Mouse (Mus musculus) MEL (cell line): ENCODE results near the gene Flnc. TPM values are rescaled to one million over a fixed set of nuclear protein-coding genes. Genes with fewer than 3 reads are reported as not detected.

Source experiments
- DNase-seq: peaks from one replicate; pipeline ENCODE4 v3.0.0; 2011; ENCODE audit warnings: low read depth, low spot score
- H3K27ac ChIP-seq: 2 replicates; pipeline ENCODE4 v1.5.1; 2012; ENCODE audit warnings: low read depth, mild to moderate bottlenecking, control low read depth, low read length, moderate library complexity; ENCODE audit not compliant: control insufficient read depth
- H3K27me3 ChIP-seq, 2 experiments: fragments of 150-350 bp in 1 of 2; sonication (generic) in 1 of 2; 2 replicates each; pipeline ENCODE4 v1.6.1; 2012; ENCODE audit warnings: low read length in 2 of 2, mild to moderate bottlenecking in 2 of 2, improper control_type of control experiment in 1 of 2, moderate library complexity in 1 of 2; ENCODE audit not compliant: insufficient read depth in 2 of 2, control insufficient read depth in 1 of 2
- H3K36me3 ChIP-seq, 2 experiments: 2 replicates each; pipeline ENCODE4 v1.6.1; 2012 to 2014; ENCODE audit warnings: low read length in 2 of 2, improper control_type of control experiment in 1 of 2, inconsistent platforms in 1 of 2, mild to moderate bottlenecking in 1 of 2; ENCODE audit not compliant: insufficient read depth in 2 of 2, control insufficient read depth in 1 of 2
- H3K4me1 ChIP-seq, 2 experiments: fragments of 150-350 bp in 1 of 2; sonication (generic) in 1 of 2; 2 replicates each; pipeline ENCODE4 v1.6.1; 2012; ENCODE audit warnings: low read length in 2 of 2, improper control_type of control experiment in 1 of 2, mild to moderate bottlenecking in 1 of 2; ENCODE audit not compliant: insufficient read depth in 2 of 2, control insufficient read depth in 1 of 2
- H3K4me3 ChIP-seq, 2 experiments: fragments of 150-350 bp in 1 of 2; sonication (generic) in 1 of 2; 2 replicates each; pipeline ENCODE4 v1.5.1; 2012; ENCODE audit warnings: low read depth in 2 of 2, low read length in 2 of 2, mild to moderate bottlenecking in 2 of 2, moderate library complexity in 2 of 2, control low read depth in 1 of 2, improper control_type of control experiment in 1 of 2; ENCODE audit not compliant: control insufficient read depth in 1 of 2, insufficient read depth in 1 of 2
- H3K79me2 ChIP-seq: 2 replicates; pipeline ENCODE4 v1.6.1; 2012; ENCODE audit warnings: mild to moderate bottlenecking, low read length, moderate library complexity; ENCODE audit not compliant: control insufficient read depth, poor library complexity, insufficient read depth
- H3K9ac ChIP-seq: 2 replicates; pipeline ENCODE4 v1.6.1; 2012; ENCODE audit warnings: low read depth, mild to moderate bottlenecking, control low read depth, low read length, moderate library complexity; ENCODE audit not compliant: control insufficient read depth, poor library complexity, severe bottlenecking
- H3K9me3 ChIP-seq: fragments of 150-350 bp; sonication (generic); replicated peaks from 2 replicates; pipeline ENCODE4 v1.6.1; 2012; ENCODE audit warnings: mild to moderate bottlenecking, low read length, improper control_type of control experiment, moderate library complexity; ENCODE audit not compliant: insufficient read depth
- CHD2 ChIP-seq: IDR thresholded peaks from 2 replicates; pipeline ENCODE4 v1.6.1; 2011; ENCODE audit warnings: low read length, improper control_type of control experiment
- E2F4 ChIP-seq: IDR thresholded peaks from 2 replicates; pipeline ENCODE4 v1.6.1; 2011; ENCODE audit warnings: low read depth, low read length, improper control_type of control experiment, borderline replicate concordance
- EP300 ChIP-seq, 2 experiments: IDR thresholded peaks; 2 replicates each; pipeline ENCODE4 v1.6.1; 2011; ENCODE audit warnings: improper control_type of control experiment in 2 of 2, low read length in 2 of 2, low read depth in 1 of 2, mild to moderate bottlenecking in 1 of 2
- HCFC1 ChIP-seq: IDR thresholded peaks from 2 replicates; pipeline ENCODE4 v1.6.1; 2012; ENCODE audit warnings: low read depth, mild to moderate bottlenecking, inconsistent platforms, low read length, improper control_type of control experiment, moderate library complexity
- MAFK ChIP-seq: IDR thresholded peaks from 2 replicates; pipeline ENCODE4 v1.6.1; 2011; ENCODE audit warnings: low read depth, mild to moderate bottlenecking, low read length, improper control_type of control experiment, borderline replicate concordance
- MAX ChIP-seq: IDR thresholded peaks from 2 replicates; pipeline ENCODE4 v1.6.1; 2011; ENCODE audit warnings: low read length, improper control_type of control experiment
- MAZ ChIP-seq: IDR thresholded peaks from 2 replicates; pipeline ENCODE4 v1.6.1; 2012; ENCODE audit warnings: low read depth, mild to moderate bottlenecking, inconsistent platforms, low read length, improper control_type of control experiment
- MEF2A ChIP-seq: IDR thresholded peaks from 2 replicates; pipeline ENCODE4 v1.6.1; 2014; ENCODE audit warnings: low read depth, mild to moderate bottlenecking, inconsistent platforms, low read length, improper control_type of control experiment; ENCODE audit not compliant: poor library complexity, insufficient replicate concordance, severe bottlenecking; ENCODE audit errors: extremely low read depth
- MXI1 ChIP-seq: IDR thresholded peaks from 2 replicates; pipeline ENCODE4 v1.6.1; 2011; ENCODE audit warnings: mild to moderate bottlenecking, low read depth, low read length, improper control_type of control experiment
- MYC ChIP-seq: IDR thresholded peaks from 2 replicates; pipeline ENCODE4 v1.6.1; 2011; ENCODE audit warnings: low read depth, mild to moderate bottlenecking, low read length, improper control_type of control experiment, moderate library complexity
- NELFE ChIP-seq: IDR thresholded peaks from 2 replicates; pipeline ENCODE4 v1.6.1; 2011; ENCODE audit warnings: low read depth, low read length, improper control_type of control experiment
- POLR2A ChIP-seq, 2 experiments: IDR thresholded peaks; 2 replicates each; pipeline ENCODE4 v1.6.1; 2011 to 2012; ENCODE audit warnings: low read length in 2 of 2, mild to moderate bottlenecking in 2 of 2, control low read depth in 1 of 2, improper control_type of control experiment in 1 of 2, low read depth in 1 of 2, moderate library complexity in 1 of 2; ENCODE audit not compliant: control insufficient read depth in 1 of 2, insufficient read depth in 1 of 2, poor library complexity in 1 of 2
- RAD21 ChIP-seq: IDR thresholded peaks from 2 replicates; pipeline ENCODE4 v1.6.1; 2011; ENCODE audit warnings: mild to moderate bottlenecking, low read depth, low read length, improper control_type of control experiment
- SIN3A ChIP-seq: IDR thresholded peaks from 2 replicates; pipeline ENCODE4 v1.6.1; 2012; ENCODE audit warnings: low read length, improper control_type of control experiment, inconsistent platforms
- TBP ChIP-seq: IDR thresholded peaks from 2 replicates; pipeline ENCODE4 v1.8.0; 2011; ENCODE audit warnings: low read depth, low read length, improper control_type of control experiment
- TCF12 ChIP-seq: IDR thresholded peaks from 2 replicates; pipeline ENCODE4 v1.6.1; 2014; ENCODE audit warnings: low read depth, mild to moderate bottlenecking, inconsistent platforms, low read length, improper control_type of control experiment, moderate library complexity
- UBTF ChIP-seq: IDR thresholded peaks from 2 replicates; pipeline ENCODE4 v1.6.1; 2012; ENCODE audit warnings: low read depth, mild to moderate bottlenecking, inconsistent platforms, low read length, improper control_type of control experiment, moderate library complexity, borderline replicate concordance; ENCODE audit not compliant: insufficient read depth
- ZC3H11A ChIP-seq: IDR thresholded peaks from 2 replicates; pipeline ENCODE4 v1.6.1; 2012; ENCODE audit warnings: low read depth, mild to moderate bottlenecking, inconsistent platforms, low read length, improper control_type of control experiment
- ZMIZ1 ChIP-seq: IDR thresholded peaks from 2 replicates; pipeline ENCODE4 v1.6.1; 2012; ENCODE audit warnings: low read depth, mild to moderate bottlenecking, inconsistent platforms, low read length, improper control_type of control experiment, moderate library complexity
- ZNF384 ChIP-seq: IDR thresholded peaks from 2 replicates; pipeline ENCODE4 v1.6.1; 2012; ENCODE audit warnings: low read depth, mild to moderate bottlenecking, inconsistent platforms, low read length, improper control_type of control experiment
- polyA plus RNA-seq, 2 experiments: library from polyadenylated mRNA; stranded (reverse) in 1 of 2; unstranded in 1 of 2; fragments of >175 nt in 1 of 2; fragments of >200 nt in 1 of 2; gene quantifications; 2 replicates each; pipeline versions ENCODE4 v1.2.1 to v1.2.4; 2012; ENCODE audit warnings: low replicate concordance in 2 of 2, low read depth in 1 of 2; ENCODE audit not compliant: insufficient read length in 2 of 2, insufficient read depth in 1 of 2, missing spikeins in 1 of 2
- total RNA-seq: library from RNA; depleted of rRNA; stranded (reverse); fragments of 300-350 nt; gene quantifications from 2 replicates; pipeline ENCODE4 v1.2.3, GENCODE M21; 2012

The Flnc gene
- total and polyA plus RNA-seq, 3 experiments = 0.27 to 0.31 TPM; not detected in 1

DNA sequence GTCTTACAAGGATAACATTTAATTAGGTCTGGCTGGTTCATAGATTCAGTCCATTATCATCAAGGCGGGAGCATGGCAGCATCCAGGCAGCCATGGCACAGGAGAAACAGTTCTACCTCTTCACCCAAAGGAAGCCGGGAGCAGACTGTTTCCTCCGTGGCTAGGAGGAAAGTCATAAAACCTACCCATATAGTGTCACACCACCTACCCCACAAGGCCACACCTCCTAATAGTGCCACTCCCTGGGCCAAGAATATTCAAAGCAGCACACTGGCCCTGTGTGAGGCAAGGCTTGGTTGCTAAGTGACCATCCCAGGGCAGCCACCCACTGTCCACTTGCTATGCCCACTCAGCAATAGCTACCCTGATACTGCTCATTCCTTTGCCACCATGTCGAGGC, 38.1 kb downstream of the Flnc start, which contains the start of gene Atp6v1fnb:
Gene Atp6v1fnb, plus strand, starts transcription at position 301 of the 400 bp plus-strand sequence.
- Histone ChIP-seq H3K9ac (no peak within 1 kb of the TSS), H3K4me1 (peaks cover 4 to 17% of the 10 kb centered on the region in 2 experiments; a peak in 3 of 4 replicates), H3K79me2 (peaks cover 14% of the 10 kb centered on the region), H3K9me3 (no peaks in the 10 kb centered on the region), H3K27me3 (no peaks in the 10 kb centered on the region), H3K27ac (no peak within 1 kb of the TSS), H3K36me3 (peaks cover 3 to 16% of the 10 kb centered on the region in 2 experiments; a peak in 3 of 4 replicates), H3K4me3 (no peak within 1 kb of the TSS)
- no peak for TF ChIP-seq MAX
- TF ChIP-seq CHD2 = no peak
- TF ChIP-seq MEF2A = no peak
- TF ChIP-seq POLR2A (IDR thresholded peaks at IDR 0.05; ENCODE audit: control insufficient read depth in 1 of 2, insufficient read depth in 1 of 2, low read depth in 1 of 2, low read length in 2 of 2, poor library complexity in 1 of 2) = no peak
- no peak for TF ChIP-seq EP300 (IDR thresholded peaks at IDR 0.05; ENCODE audit: low read depth in 1 of 2, low read length in 2 of 2)
- TF ChIP-seq MAFK = no peak
- DNase-seq = no peak

DNA sequence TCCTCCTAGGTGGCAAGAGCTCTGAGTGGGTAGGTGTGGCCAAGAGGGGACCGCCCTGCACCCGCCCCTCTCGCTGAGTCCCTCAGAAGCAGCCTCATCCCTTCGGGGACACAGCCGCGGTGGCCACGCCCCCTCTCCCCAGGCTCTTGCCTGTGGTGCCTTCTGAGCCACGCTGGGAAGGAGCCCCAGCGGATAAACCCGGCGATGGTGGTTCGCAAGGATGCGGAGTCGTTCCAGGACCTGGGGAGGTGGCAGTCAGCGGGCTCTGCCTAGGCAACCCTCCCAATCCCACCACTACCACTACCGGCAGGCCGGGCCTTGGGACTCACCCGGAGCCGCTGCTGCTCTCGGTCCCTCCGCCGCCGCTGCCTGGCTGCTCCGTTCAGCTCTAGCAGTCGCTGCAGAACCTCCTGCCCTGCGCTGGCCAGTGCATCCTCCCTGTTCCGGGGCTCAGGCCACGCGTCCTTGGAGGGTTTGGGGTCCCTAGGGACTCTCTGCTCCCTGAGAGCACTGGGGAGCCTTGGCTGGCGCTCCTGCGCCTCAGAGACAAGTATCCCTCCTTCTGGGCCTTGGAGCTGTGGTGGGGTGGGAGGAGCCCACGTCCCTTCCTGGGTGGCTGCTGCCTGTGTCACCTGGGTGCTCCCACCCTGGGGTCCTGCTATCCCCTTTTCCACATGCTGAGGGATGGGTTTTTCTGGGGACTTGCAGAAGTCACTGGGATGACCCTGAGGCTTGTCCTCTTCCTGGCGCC, 41.1 kb downstream of the Flnc start:
- no peak overlapping the region for H3K27ac ChIP-seq
- H3K79me2 ChIP-seq = peaks cover under 1% of the 10 kb centered on the region; the same call in 1 of the 2 replicates
- DNase-seq = peak; percentile 96
- peak; percentile 69 for TF ChIP-seq SIN3A
- 0 out of 2 replicates have a peak, but pooled peaks have one; percentile 1 for TF ChIP-seq RAD21
- TF ChIP-seq MAZ = 0 out of 2 replicates have a peak, but pooled peaks have one; percentile 26
- peak; percentile 69 to 72; a peak in 3 of 4 replicates for TF ChIP-seq POLR2A (IDR thresholded peaks at IDR 0.05; ENCODE audit: control insufficient read depth in 1 of 2, insufficient read depth in 1 of 2, low read depth in 1 of 2, low read length in 2 of 2, poor library complexity in 1 of 2)
- 0 out of 2 replicates have a peak, but pooled peaks have one; percentile 17 for TF ChIP-seq TCF12
- 0 out of 2 replicates have a peak, but pooled peaks have one; percentile 27 for TF ChIP-seq TBP
- TF ChIP-seq NELFE = peak; percentile 50
- no peak for TF ChIP-seq ZMIZ1
- TF ChIP-seq E2F4 = no peak
- TF ChIP-seq ZNF384 = no peak
- TF ChIP-seq MYC = no peak
- TF ChIP-seq UBTF = 0 out of 2 replicates have a peak, but pooled peaks have one; percentile 62
- TF ChIP-seq HCFC1 = peak; percentile 54
- TF ChIP-seq ZC3H11A = no peak
- TF ChIP-seq MXI1 = peak; percentile 61; the same call in 1 of the 2 replicates
- H3K4me3 ChIP-seq = peak overlapping the region; percentile 78 to 98
- H3K27me3 ChIP-seq = no peaks in the 10 kb centered on the region; a peak in 1 of 4 replicates
- peaks cover 3 to 6% of the 10 kb centered on the region in 2 experiments; a peak in 3 of 4 replicates for H3K36me3 ChIP-seq
- H3K4me1 ChIP-seq = peaks cover 3 to 11% of the 10 kb centered on the region in 2 experiments; a peak in 3 of 4 replicates
- H3K9me3 ChIP-seq = no peaks in the 10 kb centered on the region
- peak overlapping the region; percentile 79 for H3K9ac ChIP-seq
